Mouse (Mus musculus): Measurements from ENCODE around the gene Snx10. TPM values are rescaled to one million over a fixed set of nuclear protein-coding genes. Genes with fewer than 3 reads are reported as not detected.

Snx10 gene
- polyA plus RNA-seq, 1 experiment from 2014 or later: 19.7 TPM

DNA sequence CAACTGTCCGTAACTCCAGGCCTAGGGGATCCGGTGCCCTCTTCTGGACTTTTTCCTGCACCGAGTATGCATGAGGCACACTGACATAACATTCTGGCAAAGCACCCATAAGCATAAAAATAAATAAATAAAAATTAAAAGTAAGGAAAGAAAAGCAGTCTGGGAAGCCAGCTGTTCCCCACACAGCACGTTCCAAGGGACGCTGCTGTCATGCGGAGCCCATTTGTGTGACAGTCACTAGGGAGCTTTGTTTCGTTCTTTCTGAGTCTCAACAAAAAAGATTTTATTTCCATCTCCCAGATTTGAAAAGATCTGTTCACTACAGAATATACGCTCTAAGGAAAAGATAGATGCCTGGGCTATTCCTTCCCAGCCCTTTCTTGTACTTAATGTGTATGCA is 45.4 kb downstream of the Snx10 start:
- no peak for ATAC-seq (ENCODE audit: insufficient number of reproducible peaks, insufficient read depth, low FRiP score, low read depth)
- H3K27ac ChIP-seq (replicated peaks in 1 of 2; ENCODE audit: control insufficient read depth in 1 of 2, insufficient read depth in 1 of 2, low read depth in 2 of 2, low read length in 2 of 2): no peak overlapping the region
- no peak overlapping the region for H3K9ac ChIP-seq (ENCODE audit: low read length)
- no peaks in the 10 kb centered on the region for H3K36me3 ChIP-seq (ENCODE audit: control insufficient read depth, insufficient read depth, low read length)
- H3K9me3 ChIP-seq (ENCODE audit: control insufficient read depth, low read length): no peaks in the 10 kb centered on the region
- H3K4me3 ChIP-seq (ENCODE audit: control insufficient read depth in 1 of 2, insufficient read depth in 1 of 2, low read depth in 1 of 2, low read length in 2 of 2): no peak overlapping the region
- H3K4me1 ChIP-seq (ENCODE audit: control insufficient read depth in 2 of 2, insufficient read depth in 2 of 2, low read length in 2 of 2): no peaks in the 10 kb centered on the region
- H3K27me3 ChIP-seq (ENCODE audit: control insufficient read depth, insufficient read depth, low read length): no peaks in the 10 kb centered on the region
- 93% methylated on average over 8 of the region's 8 CpGs for WGBS
- H3K4me2 ChIP-seq (ENCODE audit: low read length): no peak overlapping the region

DNA sequence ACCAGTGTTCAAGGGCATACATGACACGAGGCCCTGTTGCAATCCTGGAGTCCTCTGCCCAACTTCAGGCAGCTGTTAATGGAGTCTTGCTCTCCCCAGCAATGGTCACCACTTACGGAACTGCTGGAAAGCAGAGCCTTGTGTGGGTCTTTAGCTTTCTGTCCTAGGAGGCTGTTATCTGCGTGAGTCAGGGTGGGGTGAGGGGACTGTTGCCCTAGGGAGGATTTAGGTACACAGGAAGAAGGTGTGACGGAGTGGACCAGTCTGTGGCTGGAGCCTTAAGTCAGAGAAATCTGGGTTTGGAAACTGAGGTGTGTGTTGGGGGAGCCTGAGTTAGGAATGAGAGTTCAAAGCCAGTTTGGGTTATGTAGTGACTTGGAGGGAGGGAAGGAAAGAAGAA is 49.4 kb downstream of the Snx10 start:
- no peaks in the 10 kb centered on the region for H3K9me3 ChIP-seq (ENCODE audit: control insufficient read depth, low read length)
- WGBS: 82% methylated on average over 4 of the region's 4 CpGs
- H3K4me1 ChIP-seq (ENCODE audit: control insufficient read depth in 2 of 2, insufficient read depth in 2 of 2, low read length in 2 of 2): no peaks in the 10 kb centered on the region
- no peak overlapping the region for H3K9ac ChIP-seq (ENCODE audit: low read length)
- no peaks in the 10 kb centered on the region for H3K27me3 ChIP-seq (ENCODE audit: control insufficient read depth, insufficient read depth, low read length)
- ATAC-seq (ENCODE audit: insufficient number of reproducible peaks, insufficient read depth, low FRiP score, low read depth): no peak
- no peak overlapping the region for H3K27ac ChIP-seq (replicated peaks in 1 of 2; ENCODE audit: control insufficient read depth in 1 of 2, insufficient read depth in 1 of 2, low read depth in 2 of 2, low read length in 2 of 2)
- H3K4me2 ChIP-seq (ENCODE audit: low read length): no peak overlapping the region
- H3K36me3 ChIP-seq (ENCODE audit: control insufficient read depth, insufficient read depth, low read length): peaks cover 5% of the 10 kb centered on the region; the same call in 1 of the 2 replicates
- no peak overlapping the region for H3K4me3 ChIP-seq (ENCODE audit: control insufficient read depth in 1 of 2, insufficient read depth in 1 of 2, low read depth in 1 of 2, low read length in 2 of 2)

DNA sequence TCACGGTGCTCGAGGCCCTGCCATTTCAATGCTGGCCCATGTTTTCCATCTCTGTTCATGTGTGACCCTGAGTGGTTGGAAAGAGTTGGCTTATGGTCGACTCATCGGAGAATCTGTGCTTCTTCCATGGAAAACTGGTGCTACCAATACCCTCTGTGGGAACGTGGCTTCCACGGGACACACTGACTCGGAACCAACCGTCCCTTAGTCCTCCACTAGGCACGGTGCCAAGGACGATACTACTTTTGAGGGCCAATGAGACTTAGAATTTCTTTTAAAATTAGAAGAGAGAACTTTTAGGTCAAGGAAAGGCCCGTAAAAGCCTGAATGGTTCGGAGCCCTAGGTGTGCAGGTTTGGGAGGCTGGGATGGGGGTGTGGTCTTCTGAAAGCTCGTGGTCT is 50.4 kb downstream of the Snx10 start:
- H3K4me2 ChIP-seq (ENCODE audit: low read length): no peak overlapping the region
- WGBS: 86% methylated on average over 13 of the region's 13 CpGs
- no peak for ATAC-seq (ENCODE audit: insufficient number of reproducible peaks, insufficient read depth, low FRiP score, low read depth)

GRCm38 (mm10) chr6:51578415-51578814 is 54.7 kb downstream of the Snx10 start:
- Histone ChIP-seq H3K36me3 (ENCODE audit: control insufficient read depth, insufficient read depth, low read length) (peaks cover 20% of the 10 kb centered on the region), H3K9me3 (ENCODE audit: control insufficient read depth, low read length) (no peaks in the 10 kb centered on the region), H3K9ac (ENCODE audit: low read length) (no peak overlapping the region), H3K27me3 (ENCODE audit: control insufficient read depth, insufficient read depth, low read length) (no peaks in the 10 kb centered on the region), H3K4me3 (ENCODE audit: control insufficient read depth in 1 of 2, insufficient read depth in 1 of 2, low read depth in 1 of 2, low read length in 2 of 2) (no peak overlapping the region), H3K27ac (replicated peaks in 1 of 2; ENCODE audit: control insufficient read depth in 1 of 2, insufficient read depth in 1 of 2, low read depth in 2 of 2, low read length in 2 of 2) (no peak overlapping the region), H3K4me2 (ENCODE audit: low read length) (no peak overlapping the region), H3K4me1 (ENCODE audit: control insufficient read depth in 2 of 2, insufficient read depth in 2 of 2, low read length in 2 of 2) (no peaks in the 10 kb centered on the region)
- 71% methylated on average over 4 of the region's 4 CpGs for WGBS
- ATAC-seq (ENCODE audit: insufficient number of reproducible peaks, insufficient read depth, low FRiP score, low read depth): no peak

More for the DNA sequence above, 50.4 kb downstream of the Snx10 start:
- Histone ChIP-seq H3K36me3 (ENCODE audit: control insufficient read depth, insufficient read depth, low read length) (peaks cover 5% of the 10 kb centered on the region; the same call in 1 of the 2 replicates), H3K4me3 (ENCODE audit: control insufficient read depth in 1 of 2, insufficient read depth in 1 of 2, low read depth in 1 of 2, low read length in 2 of 2) (no peak overlapping the region), H3K27me3 (ENCODE audit: control insufficient read depth, insufficient read depth, low read length) (no peaks in the 10 kb centered on the region), H3K9ac (ENCODE audit: low read length) (no peak overlapping the region), H3K4me1 (ENCODE audit: control insufficient read depth in 2 of 2, insufficient read depth in 2 of 2, low read length in 2 of 2) (no peaks in the 10 kb centered on the region), H3K9me3 (ENCODE audit: control insufficient read depth, low read length) (no peaks in the 10 kb centered on the region), H3K27ac (replicated peaks in 1 of 2; ENCODE audit: control insufficient read depth in 1 of 2, insufficient read depth in 1 of 2, low read depth in 2 of 2, low read length in 2 of 2) (no peak overlapping the region)

GRCm38 (mm10) chr6:51580040-51580680 is 56.5 kb downstream of the Snx10 start:
- no peaks in the 10 kb centered on the region for H3K9me3 ChIP-seq (ENCODE audit: control insufficient read depth, low read length)
- WGBS: 22% methylated on average over 18 of the region's 18 CpGs
- no peak overlapping the region for H3K9ac ChIP-seq (ENCODE audit: low read length)
- no peak; the same call in 1 of the 2 replicates for ATAC-seq (ENCODE audit: insufficient number of reproducible peaks, insufficient read depth, low FRiP score, low read depth)
- H3K4me2 ChIP-seq (ENCODE audit: low read length): no peak overlapping the region
- H3K27me3 ChIP-seq (ENCODE audit: control insufficient read depth, insufficient read depth, low read length): no peaks in the 10 kb centered on the region
- no peak overlapping the region for H3K4me3 ChIP-seq (ENCODE audit: control insufficient read depth in 1 of 2, insufficient read depth in 1 of 2, low read depth in 1 of 2, low read length in 2 of 2)
- H3K27ac ChIP-seq (replicated peaks in 1 of 2; ENCODE audit: control insufficient read depth in 1 of 2, insufficient read depth in 1 of 2, low read depth in 2 of 2, low read length in 2 of 2): no peak overlapping the region
- peaks cover 30% of the 10 kb centered on the region for H3K36me3 ChIP-seq (ENCODE audit: control insufficient read depth, insufficient read depth, low read length)
- H3K4me1 ChIP-seq (ENCODE audit: control insufficient read depth in 2 of 2, insufficient read depth in 2 of 2, low read length in 2 of 2): no peaks in the 10 kb centered on the region

GRCm38 (mm10) chr6:51581418-51581817 is 57.7 kb downstream of the Snx10 start:
- 84% methylated on average over 9 of the region's 9 CpGs for WGBS
- H3K27me3 ChIP-seq (ENCODE audit: control insufficient read depth, insufficient read depth, low read length): no peaks in the 10 kb centered on the region
- H3K4me3 ChIP-seq (ENCODE audit: control insufficient read depth in 1 of 2, insufficient read depth in 1 of 2, low read depth in 1 of 2, low read length in 2 of 2): no peak overlapping the region
- H3K27ac ChIP-seq (replicated peaks in 1 of 2; ENCODE audit: control insufficient read depth in 1 of 2, insufficient read depth in 1 of 2, low read depth in 2 of 2, low read length in 2 of 2): no peak overlapping the region
- H3K4me2 ChIP-seq (ENCODE audit: low read length): no peak overlapping the region
- H3K9me3 ChIP-seq (ENCODE audit: control insufficient read depth, low read length): no peaks in the 10 kb centered on the region
- H3K9ac ChIP-seq (ENCODE audit: low read length): no peak overlapping the region
- H3K4me1 ChIP-seq (ENCODE audit: control insufficient read depth in 2 of 2, insufficient read depth in 2 of 2, low read length in 2 of 2): no peaks in the 10 kb centered on the region
- no peak for ATAC-seq (ENCODE audit: insufficient number of reproducible peaks, insufficient read depth, low FRiP score, low read depth)
- peaks cover 30% of the 10 kb centered on the region for H3K36me3 ChIP-seq (ENCODE audit: control insufficient read depth, insufficient read depth, low read length)

DNA sequence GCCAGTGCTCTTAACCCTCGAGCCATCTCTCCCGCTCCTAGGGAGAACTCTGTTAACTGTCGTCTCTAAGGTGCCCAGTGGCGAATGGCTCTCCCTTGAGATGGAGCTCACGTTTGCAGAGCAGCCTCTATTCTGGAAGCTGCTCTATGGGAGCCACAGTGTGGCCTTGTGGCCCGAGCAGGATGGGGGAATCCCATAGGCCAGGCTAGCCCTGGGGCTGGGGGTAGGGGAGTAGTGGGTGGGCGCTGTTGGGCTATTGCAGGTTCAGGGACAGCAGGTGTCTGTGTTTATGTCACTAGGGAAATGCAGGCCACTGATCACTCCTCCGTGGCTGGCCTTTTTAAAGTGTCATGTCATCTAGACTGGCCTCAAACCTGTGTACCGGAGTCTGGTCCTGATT is 58.4 kb downstream of the Snx10 start:
- Histone ChIP-seq H3K27ac (replicated peaks in 1 of 2; ENCODE audit: control insufficient read depth in 1 of 2, insufficient read depth in 1 of 2, low read depth in 2 of 2, low read length in 2 of 2) (no peak overlapping the region), H3K36me3 (ENCODE audit: control insufficient read depth, insufficient read depth, low read length) (peaks cover 33% of the 10 kb centered on the region), H3K9ac (ENCODE audit: low read length) (no peak overlapping the region), H3K4me1 (ENCODE audit: control insufficient read depth in 2 of 2, insufficient read depth in 2 of 2, low read length in 2 of 2) (no peaks in the 10 kb centered on the region), H3K9me3 (ENCODE audit: control insufficient read depth, low read length) (no peaks in the 10 kb centered on the region), H3K4me3 (ENCODE audit: control insufficient read depth in 1 of 2, insufficient read depth in 1 of 2, low read depth in 1 of 2, low read length in 2 of 2) (no peak overlapping the region), H3K4me2 (ENCODE audit: low read length) (no peak overlapping the region), H3K27me3 (ENCODE audit: control insufficient read depth, insufficient read depth, low read length) (no peaks in the 10 kb centered on the region)
- 88% methylated on average over 9 of the region's 9 CpGs for WGBS
- no peak for ATAC-seq (ENCODE audit: insufficient number of reproducible peaks, insufficient read depth, low FRiP score, low read depth)

DNA sequence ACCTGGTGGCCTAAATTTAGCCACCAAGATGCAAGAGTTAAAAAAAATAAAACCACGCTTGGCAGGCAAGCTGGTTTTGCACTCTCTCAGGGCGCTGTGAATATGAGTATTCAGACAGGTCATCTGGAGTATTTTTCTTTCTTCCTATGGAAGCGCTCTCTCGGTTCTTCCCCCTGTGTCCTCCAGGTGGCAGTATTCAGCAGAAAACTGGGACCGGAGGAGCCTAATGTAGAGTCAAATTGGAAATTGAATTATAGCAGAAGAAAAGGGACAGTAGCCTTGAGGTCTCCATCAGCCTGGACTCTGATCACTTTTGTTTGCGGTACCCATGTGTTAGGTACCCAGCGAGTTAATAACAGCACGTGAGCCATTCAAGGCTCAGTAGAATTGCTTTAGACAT is 62.3 kb downstream of the Snx10 start:
- H3K36me3 ChIP-seq (ENCODE audit: control insufficient read depth, insufficient read depth, low read length): peaks cover 33% of the 10 kb centered on the region
- no peak for ATAC-seq (ENCODE audit: insufficient number of reproducible peaks, insufficient read depth, low FRiP score, low read depth)
- H3K4me3 ChIP-seq (ENCODE audit: control insufficient read depth in 1 of 2, insufficient read depth in 1 of 2, low read depth in 1 of 2, low read length in 2 of 2): no peak overlapping the region
- H3K4me2 ChIP-seq (ENCODE audit: low read length): no peak overlapping the region
- H3K9me3 ChIP-seq (ENCODE audit: control insufficient read depth, low read length): no peaks in the 10 kb centered on the region
- no peaks in the 10 kb centered on the region for H3K27me3 ChIP-seq (ENCODE audit: control insufficient read depth, insufficient read depth, low read length)
- WGBS: 35% methylated on average over 8 of the region's 8 CpGs
- no peak overlapping the region for H3K9ac ChIP-seq (ENCODE audit: low read length)
- no peak overlapping the region for H3K27ac ChIP-seq (replicated peaks in 1 of 2; ENCODE audit: control insufficient read depth in 1 of 2, insufficient read depth in 1 of 2, low read depth in 2 of 2, low read length in 2 of 2)
- H3K4me1 ChIP-seq (ENCODE audit: control insufficient read depth in 2 of 2, insufficient read depth in 2 of 2, low read length in 2 of 2): no peaks in the 10 kb centered on the region
